Mouse (Mus musculus) mouse trophoblast stem cell (cell line): ENCODE measurements around the gene Gpr61.

Experiments used
- in situ Hi-C, 2 experiments: fragments of 300-500 bp; cut with MseI, MboI; formaldehyde crosslinking; loops; 2 replicates in 1 of 2; 3 replicates in 1 of 2; pipeline ENCODE4 v1.15.1; 2025

The Gpr61 gene

GRCm38 (mm10) chr3:108131216-108131615 is 23.5 kb downstream of the Gpr61 start:
- in situ Hi-C loops = no loop called here

GRCm38 (mm10) chr3:108129804-108130203 is 24.9 kb downstream of the Gpr61 start:
- in situ Hi-C loops = no loop called here

- in situ Hi-C loops = no loop called here
Observed at GRCm38 (mm10) chr3:108129367-108129766, 25.3 kb downstream of the Gpr61 start.

- in situ Hi-C loops = no loop called here
Observed at GRCm38 (mm10) chr3:108128520-108128919, 26.2 kb downstream of the Gpr61 start.

- in situ Hi-C loops = no loop called here
Observed at GRCm38 (mm10) chr3:108126327-108126726, 28.4 kb downstream of the Gpr61 start.

GRCm38 (mm10) chr3:108124131-108124530 is 30.6 kb downstream of the Gpr61 start:
- in situ Hi-C loops = no loop called here

- in situ Hi-C loops = no loop called here
Observed at GRCm38 (mm10) chr3:108123242-108123641, 31.4 kb downstream of the Gpr61 start.

- in situ Hi-C loops = no loop called here
Observed at GRCm38 (mm10) chr3:108121101-108121500, 33.6 kb downstream of the Gpr61 start.

GRCm38 (mm10) chr3:108117465-108117864 is 37.2 kb downstream of the Gpr61 start:
- in situ Hi-C loops = no loop called here

- in situ Hi-C loops = no loop called here
Observed at GRCm38 (mm10) chr3:108113591-108114289, 40.9 kb downstream of the Gpr61 start.

- in situ Hi-C loops = no loop called here
Observed at GRCm38 (mm10) chr3:108112666-108113065, 42.0 kb downstream of the Gpr61 start.

- in situ Hi-C loops = no loop called here
Observed at GRCm38 (mm10) chr3:108112246-108112645, 42.4 kb downstream of the Gpr61 start.

- in situ Hi-C loops = no loop called here
Observed at GRCm38 (mm10) chr3:108111320-108111719, 43.4 kb downstream of the Gpr61 start.

GRCm38 (mm10) chr3:108105281-108105680 is 49.4 kb downstream of the Gpr61 start:
- in situ Hi-C loops = no loop called here

- in situ Hi-C loops = no loop called here
Observed at GRCm38 (mm10) chr3:108102075-108102474, 52.6 kb downstream of the Gpr61 start.

- in situ Hi-C loops = no loop called here
Observed at GRCm38 (mm10) chr3:108101594-108101993, 53.1 kb downstream of the Gpr61 start.
